Mouse (Mus musculus): ENCODE data around the gene Prrc2b. TPM values are rescaled to one million over a fixed set of nuclear protein-coding genes. Genes with fewer than 3 reads are reported as not detected.

Gene Prrc2b
- total and polyA plus RNA-seq, 2 experiments = 5.5 to 14.7 TPM

DNA sequence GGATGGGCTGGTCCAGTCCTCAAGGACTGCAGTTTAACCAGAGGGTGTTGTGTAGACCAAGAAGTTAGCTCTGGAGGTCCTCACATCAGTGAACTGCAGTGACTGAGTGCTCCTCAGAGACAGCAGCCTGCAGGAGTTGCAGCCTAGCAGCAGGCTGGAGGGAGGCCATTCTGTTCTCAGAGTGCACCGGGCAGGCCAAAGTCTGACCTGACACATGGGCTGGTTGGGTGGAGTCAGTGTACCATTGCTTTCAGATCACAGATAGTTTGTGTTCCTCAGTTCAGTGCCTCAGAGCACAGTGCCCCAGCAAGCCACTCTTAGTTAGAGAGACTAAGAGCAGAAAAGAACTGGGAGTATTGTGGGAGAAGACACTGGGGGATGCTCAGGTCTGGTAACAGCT, 56.8 kb downstream of the Prrc2b start:
- 30% methylated on average over 1 of the region's 1 CpGs for WGBS
- TF ChIP-seq CTCF (IDR thresholded peaks at IDR 0.05; ENCODE audit: low read depth, low read length) = no peak
- no peak for TF ChIP-seq POLR2A (IDR thresholded peaks at IDR 0.05; ENCODE audit: extremely low read depth, insufficient read depth, low read length)

DNA sequence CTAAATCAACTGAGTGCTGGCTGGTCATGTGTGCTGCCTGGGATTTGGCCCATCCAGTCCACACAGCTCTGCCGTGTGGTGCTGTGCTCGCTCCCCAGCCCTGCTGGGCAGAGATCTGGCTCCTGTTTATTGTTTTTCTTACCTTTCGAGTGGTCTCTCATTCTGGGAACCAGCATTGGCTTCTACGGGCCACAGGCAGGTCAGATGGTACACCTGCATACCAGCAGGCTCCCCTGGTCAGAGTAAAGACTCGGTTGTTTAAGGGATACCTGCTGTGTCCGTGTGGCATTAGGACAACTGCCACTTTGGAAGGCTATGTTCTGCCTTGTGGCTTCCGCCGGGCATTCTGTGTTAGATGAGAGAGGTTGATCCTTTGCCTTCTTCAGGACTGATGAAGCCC, 60.8 kb downstream of the Prrc2b start:
- no peak overlapping the region for H3K4me3 ChIP-seq (ENCODE audit: insufficient read depth, low read depth, low read length)
- no peak for TF ChIP-seq CTCF (IDR thresholded peaks at IDR 0.05; ENCODE audit: low read depth, low read length)
- no peak for TF ChIP-seq POLR2A (IDR thresholded peaks at IDR 0.05; ENCODE audit: extremely low read depth, insufficient read depth, low read length)
- no peaks in the 10 kb centered on the region for H3K4me1 ChIP-seq (ENCODE audit: control insufficient read depth, insufficient read depth, low read length)
- WGBS = 93% methylated on average over 8 of the region's 8 CpGs
- no peak overlapping the region for H3K27ac ChIP-seq (replicated peaks; ENCODE audit: insufficient read depth, low read depth, low read length)
- H3K36me3 ChIP-seq (ENCODE audit: control insufficient read depth, insufficient read depth, low read length) = peaks cover 27% of the 10 kb centered on the region
- DNase-seq (ENCODE audit: extremely low read depth, low read depth, low spot score) = no peak
- H3K27me3 ChIP-seq (ENCODE audit: control insufficient read depth, insufficient read depth, low read length) = no peaks in the 10 kb centered on the region
- H3K79me2 ChIP-seq (ENCODE audit: control insufficient read depth, insufficient read depth, low read length) = no peaks in the 10 kb centered on the region
- no peak overlapping the region for H3K9ac ChIP-seq (ENCODE audit: low read depth, low read length)

More for the DNA sequence above, 56.8 kb downstream of the Prrc2b start:
- Histone ChIP-seq H3K27ac (replicated peaks; ENCODE audit: insufficient read depth, low read depth, low read length) (no peak overlapping the region), H3K27me3 (ENCODE audit: control insufficient read depth, insufficient read depth, low read length) (no peaks in the 10 kb centered on the region), H3K36me3 (ENCODE audit: control insufficient read depth, insufficient read depth, low read length) (peaks cover 27% of the 10 kb centered on the region), H3K4me3 (ENCODE audit: insufficient read depth, low read depth, low read length) (no peak overlapping the region), H3K79me2 (ENCODE audit: control insufficient read depth, insufficient read depth, low read length) (no peaks in the 10 kb centered on the region; the same call in 1 of the 2 replicates), H3K4me1 (ENCODE audit: control insufficient read depth, insufficient read depth, low read length) (no peaks in the 10 kb centered on the region), H3K9ac (ENCODE audit: low read depth, low read length) (no peak overlapping the region)
- DNase-seq (ENCODE audit: extremely low read depth, low read depth, low spot score) = peak; percentile 30

DNA sequence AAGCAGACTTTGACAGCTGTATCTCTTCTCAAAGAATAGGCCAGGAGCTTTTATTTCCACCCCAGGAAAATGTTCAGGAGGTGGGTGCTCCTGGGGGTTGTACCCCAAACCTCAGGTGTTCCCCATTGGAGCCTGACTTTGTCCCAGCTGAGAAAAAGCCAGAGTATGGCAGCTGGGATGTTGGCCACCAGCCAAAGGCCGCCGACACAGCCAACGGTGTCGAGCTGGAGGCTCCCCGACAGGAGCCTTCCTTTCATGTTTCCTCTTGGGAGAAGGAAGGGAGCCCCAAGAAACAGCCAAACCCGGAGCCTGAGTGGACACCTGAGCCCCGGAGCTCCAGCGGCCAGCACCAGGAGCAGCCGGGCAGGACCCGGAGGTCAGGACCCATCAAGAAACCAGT, 62.1 kb downstream of the Prrc2b start:
- Histone ChIP-seq H3K4me3 (ENCODE audit: insufficient read depth, low read depth, low read length) (no peak overlapping the region), H3K4me1 (ENCODE audit: control insufficient read depth, insufficient read depth, low read length) (no peaks in the 10 kb centered on the region), H3K36me3 (ENCODE audit: control insufficient read depth, insufficient read depth, low read length) (peaks cover 30% of the 10 kb centered on the region), H3K27ac (replicated peaks; ENCODE audit: insufficient read depth, low read depth, low read length) (no peak overlapping the region), H3K27me3 (ENCODE audit: control insufficient read depth, insufficient read depth, low read length) (no peaks in the 10 kb centered on the region), H3K9ac (ENCODE audit: low read depth, low read length) (no peak overlapping the region), H3K79me2 (ENCODE audit: control insufficient read depth, insufficient read depth, low read length) (no peaks in the 10 kb centered on the region)
- TF ChIP-seq CTCF (IDR thresholded peaks at IDR 0.05; ENCODE audit: low read depth, low read length) (no peak), POLR2A (IDR thresholded peaks at IDR 0.05; ENCODE audit: extremely low read depth, insufficient read depth, low read length) (no peak)
- WGBS = 68% methylated on average over 10 of the region's 10 CpGs
- DNase-seq (ENCODE audit: extremely low read depth, low read depth, low spot score) = no peak

DNA sequence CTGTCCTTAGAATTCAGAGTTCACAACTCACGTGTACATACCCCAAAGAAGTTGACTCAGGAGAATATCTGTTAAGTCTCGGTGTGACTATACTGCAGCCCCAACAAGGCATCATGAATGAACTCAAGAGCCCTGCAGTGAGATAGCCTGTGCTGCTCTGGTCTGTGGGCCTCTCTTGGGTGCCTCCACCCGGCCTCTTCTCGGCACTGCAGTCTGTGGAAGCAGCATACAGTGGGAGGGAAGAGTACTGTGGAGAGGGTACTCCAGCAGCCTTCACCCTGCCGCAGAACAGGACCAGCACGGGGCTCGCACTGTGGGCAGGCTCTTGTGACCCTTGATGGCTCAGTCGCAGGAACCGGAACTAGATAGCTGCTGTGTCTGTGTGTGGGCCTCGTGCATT, 64.7 kb downstream of the Prrc2b start:
- Histone ChIP-seq H3K4me1 (ENCODE audit: control insufficient read depth, insufficient read depth, low read length) (no peaks in the 10 kb centered on the region), H3K9ac (ENCODE audit: low read depth, low read length) (no peak overlapping the region), H3K27ac (replicated peaks; ENCODE audit: insufficient read depth, low read depth, low read length) (no peak overlapping the region), H3K36me3 (ENCODE audit: control insufficient read depth, insufficient read depth, low read length) (peaks cover 32% of the 10 kb centered on the region), H3K27me3 (ENCODE audit: control insufficient read depth, insufficient read depth, low read length) (no peaks in the 10 kb centered on the region), H3K79me2 (ENCODE audit: control insufficient read depth, insufficient read depth, low read length) (no peaks in the 10 kb centered on the region), H3K4me3 (ENCODE audit: insufficient read depth, low read depth, low read length) (no peak overlapping the region)
- 86% methylated on average over 10 of the region's 10 CpGs for WGBS
- TF ChIP-seq POLR2A (IDR thresholded peaks at IDR 0.05; ENCODE audit: extremely low read depth, insufficient read depth, low read length) (no peak), CTCF (IDR thresholded peaks at IDR 0.05; ENCODE audit: low read depth, low read length) (no peak)
- DNase-seq (ENCODE audit: extremely low read depth, low read depth, low spot score) = no peak

DNA sequence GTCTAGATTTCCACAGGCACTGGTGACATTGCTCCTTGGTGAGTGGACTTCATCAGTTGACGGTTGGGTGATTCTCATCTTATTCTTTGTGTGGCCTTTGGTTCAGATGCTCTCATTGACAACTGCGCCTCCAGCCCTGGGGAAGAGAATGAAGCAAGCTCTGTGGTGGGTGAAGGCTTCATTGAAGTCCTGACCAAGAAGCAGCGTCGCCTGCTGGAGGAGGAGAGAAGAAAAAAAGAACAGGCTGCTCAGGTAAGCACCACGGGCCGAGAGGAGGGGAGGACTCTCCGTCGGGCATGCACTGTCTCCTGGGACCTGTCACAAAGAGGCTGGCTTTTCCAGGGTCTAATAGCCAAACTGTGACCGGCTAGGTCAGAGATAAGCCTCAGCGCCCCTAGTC, 65.6 kb downstream of the Prrc2b start:
- Histone ChIP-seq H3K27me3 (ENCODE audit: control insufficient read depth, insufficient read depth, low read length) (no peaks in the 10 kb centered on the region), H3K27ac (replicated peaks; ENCODE audit: insufficient read depth, low read depth, low read length) (no peak overlapping the region), H3K4me3 (ENCODE audit: insufficient read depth, low read depth, low read length) (no peak overlapping the region), H3K9ac (ENCODE audit: low read depth, low read length) (no peak overlapping the region), H3K79me2 (ENCODE audit: control insufficient read depth, insufficient read depth, low read length) (no peaks in the 10 kb centered on the region), H3K36me3 (ENCODE audit: control insufficient read depth, insufficient read depth, low read length) (peaks cover 30% of the 10 kb centered on the region), H3K4me1 (ENCODE audit: control insufficient read depth, insufficient read depth, low read length) (no peaks in the 10 kb centered on the region)
- whole genome bisulfite sequencing = 91% methylated on average over 10 of the region's 10 CpGs
- no peak for TF ChIP-seq CTCF (IDR thresholded peaks at IDR 0.05; ENCODE audit: low read depth, low read length)
- TF ChIP-seq POLR2A (IDR thresholded peaks at IDR 0.05; ENCODE audit: extremely low read depth, insufficient read depth, low read length) = no peak
- DNase-seq (ENCODE audit: extremely low read depth, low read depth, low spot score) = no peak

DNA sequence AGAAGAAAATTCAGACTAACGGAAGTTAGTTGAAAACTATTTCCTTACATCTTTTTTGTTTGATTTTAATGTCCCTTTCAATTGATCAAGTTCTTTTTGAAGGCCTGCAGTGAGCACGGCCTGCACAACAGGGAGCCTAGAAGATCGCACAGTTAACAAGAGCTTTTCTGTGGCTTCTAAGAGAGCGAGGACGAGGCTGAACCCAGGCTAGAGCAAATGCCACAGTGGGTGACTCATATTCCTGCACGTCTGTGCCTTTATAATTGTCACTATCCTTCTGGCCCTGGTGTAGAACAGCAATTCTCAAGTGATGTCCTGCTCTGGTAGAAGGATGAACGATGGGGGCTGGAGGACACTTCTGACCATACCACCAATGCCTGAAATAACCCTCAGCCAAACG, 66.8 kb downstream of the Prrc2b start:
- no peaks in the 10 kb centered on the region for H3K27me3 ChIP-seq (ENCODE audit: control insufficient read depth, insufficient read depth, low read length)
- H3K36me3 ChIP-seq (ENCODE audit: control insufficient read depth, insufficient read depth, low read length) = peaks cover 32% of the 10 kb centered on the region
- no peaks in the 10 kb centered on the region for H3K4me1 ChIP-seq (ENCODE audit: control insufficient read depth, insufficient read depth, low read length)
- 92% methylated on average over 8 of the region's 8 CpGs for WGBS
- no peaks in the 10 kb centered on the region for H3K79me2 ChIP-seq (ENCODE audit: control insufficient read depth, insufficient read depth, low read length)
- no peak overlapping the region for H3K9ac ChIP-seq (ENCODE audit: low read depth, low read length)
- H3K4me3 ChIP-seq (ENCODE audit: insufficient read depth, low read depth, low read length) = no peak overlapping the region
- no peak overlapping the region for H3K27ac ChIP-seq (replicated peaks; ENCODE audit: insufficient read depth, low read depth, low read length)
- TF ChIP-seq POLR2A (IDR thresholded peaks at IDR 0.05; ENCODE audit: extremely low read depth, insufficient read depth, low read length) (no peak), CTCF (IDR thresholded peaks at IDR 0.05; ENCODE audit: low read depth, low read length) (no peak)
- DNase-seq (ENCODE audit: extremely low read depth, low read depth, low spot score) = no peak

All from liver, adult 2 months (tissue).